Mouse (Mus musculus) neural tube, embryonic 14.5 days (tissue): ENCODE results near the gene Doc2g. TPM values are rescaled to one million over a fixed set of nuclear protein-coding genes. Genes with fewer than 3 reads are reported as not detected.

ENCODE experiments used
- ATAC-seq: fragments of 200-750 bp; cut with Nextera tagmentation; 2 replicates; pipeline ENCODE4 v1.8.0; 2017; ENCODE audit warnings: low read depth, mild to moderate bottlenecking, moderate TSS enrichment, moderate library complexity
- H3K27ac ChIP-seq: fragments of 300-500 bp; sonication (generic); 2 replicates; pipeline ENCODE4 v1.5.1; 2014; ENCODE audit warnings: low read depth, mild to moderate bottlenecking, control low read depth, low read length, moderate library complexity, mixed read lengths
- H3K27me3 ChIP-seq: fragments of 300-500 bp; sonication (generic); 2 replicates; pipeline ENCODE4 v1.6.1; 2014; ENCODE audit warnings: low read length; ENCODE audit not compliant: control insufficient read depth, insufficient read depth
- H3K36me3 ChIP-seq: fragments of 300-500 bp; sonication (generic); 2 replicates; pipeline ENCODE4 v1.6.1; 2014; ENCODE audit warnings: low read length, mixed read lengths; ENCODE audit not compliant: control insufficient read depth, insufficient read depth
- H3K4me1 ChIP-seq: fragments of 300-500 bp; sonication (generic); 2 replicates; pipeline ENCODE4 v1.6.1; 2014; ENCODE audit warnings: low read length; ENCODE audit not compliant: control insufficient read depth, insufficient read depth
- H3K4me2 ChIP-seq: fragments of 300-500 bp; sonication (generic); 2 replicates; pipeline ENCODE4 v1.6.1; 2014; ENCODE audit warnings: mild to moderate bottlenecking, low read depth, low read length, control low read depth
- H3K4me3 ChIP-seq: fragments of 300-500 bp; sonication (generic); 2 replicates; pipeline ENCODE4 v1.5.1; 2014; ENCODE audit warnings: low read depth, low read length, control low read depth, mixed read lengths
- H3K9ac ChIP-seq: fragments of 300-500 bp; sonication (generic); replicated peaks from 2 replicates; pipeline ENCODE4 v1.6.1; 2014; ENCODE audit warnings: low read depth, mild to moderate bottlenecking, control low read depth, low read length, mixed read lengths
- H3K9me3 ChIP-seq: fragments of 300-500 bp; sonication (generic); 2 replicates; pipeline ENCODE4 v1.6.1; 2016; ENCODE audit warnings: low read length; ENCODE audit not compliant: control insufficient read depth
- whole genome bisulfite sequencing: fragments of 180-500 bp; shearing (Covaris S2); extraction: QIAGEN DNeasy Blood & Tissue Kit; methylation state at CpG from one replicate; pipeline ENCODE4 v1.1.7; 2014; 5-methylcytosine and 5-hydroxymethylcytosine counted together
- polyA plus RNA-seq: library from polyadenylated mRNA; unstranded; fragments of >200 nt; fragmentation: Nextera tagmentation; extraction: Ambion mirVana; gene quantifications from 2 replicates; pipeline ENCODE4 v1.2.1, GENCODE M21; 2014

Gene Doc2g
- polyA plus RNA-seq, 1 experiment from 2014 or later = 6.5 TPM

DNA sequence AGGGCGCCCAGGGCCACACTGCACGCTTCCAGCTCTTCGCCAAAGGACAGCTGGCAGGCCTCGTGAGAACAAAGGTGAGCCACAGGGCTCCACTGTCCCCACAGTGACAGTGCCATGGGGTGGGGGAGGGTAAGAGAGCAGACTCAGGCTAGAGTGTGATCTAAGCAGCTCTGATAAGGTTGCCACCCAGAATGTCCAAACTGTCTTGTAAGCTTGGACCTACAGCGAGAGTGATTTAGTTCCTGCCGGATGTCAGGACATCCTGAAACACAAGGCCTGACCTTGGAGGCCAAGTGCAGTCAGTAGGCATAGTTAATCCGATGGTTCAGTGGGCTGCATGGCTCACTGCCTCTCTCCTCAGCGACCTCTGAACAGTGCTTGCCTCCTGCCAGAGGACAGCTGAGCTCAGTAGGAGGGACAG is 17.8 kb upstream of the Doc2g start:
- no peak overlapping the region for H3K4me2 ChIP-seq
- H3K4me1 ChIP-seq = 0 out of 2 replicates have a peak, but pooled peaks cover 3% of the 10 kb centered on the region
- no peaks in the 10 kb centered on the region for H3K36me3 ChIP-seq
- no peaks in the 10 kb centered on the region for H3K27me3 ChIP-seq
- H3K27ac ChIP-seq = no peak overlapping the region
- H3K4me3 ChIP-seq = no peak overlapping the region
- no peak overlapping the region for H3K9ac ChIP-seq
- 19% methylated on average over 8 of the region's 8 CpGs for WGBS
- ATAC-seq = 0 out of 2 replicates have a peak, but pooled peaks have one; percentile 38
- no peaks in the 10 kb centered on the region for H3K9me3 ChIP-seq

DNA sequence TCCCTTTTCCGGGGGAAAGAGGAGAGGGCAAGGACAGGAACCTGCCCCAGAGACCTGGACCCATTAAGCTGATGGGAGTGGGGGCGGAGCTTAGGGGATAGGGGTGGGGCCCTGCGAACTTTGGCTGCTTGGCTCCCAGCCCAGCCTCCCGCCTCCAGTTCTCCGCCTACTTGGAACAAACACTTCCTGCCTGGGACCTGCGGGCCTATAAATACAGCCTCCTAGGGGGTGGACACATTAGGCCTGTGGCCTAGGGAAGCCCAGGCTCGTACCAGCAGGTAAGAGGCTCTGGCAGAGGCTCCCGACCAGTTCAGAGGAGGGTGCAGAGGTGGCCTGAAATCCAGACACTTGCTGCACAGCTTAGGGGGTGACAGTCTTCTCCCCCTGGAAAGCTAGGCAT is 16.8 kb upstream of the Doc2g start, which contains the start of gene Acy3:
Gene Acy3 (plus strand): TSS at position 237 of the 400 bp plus-strand sequence.
- Histone ChIP-seq H3K4me1 (0 out of 2 replicates have a peak, but pooled peaks cover 3% of the 10 kb centered on the region), H3K9me3 (no peaks in the 10 kb centered on the region), H3K27me3 (no peaks in the 10 kb centered on the region), H3K36me3 (no peaks in the 10 kb centered on the region), H3K9ac (no peak within 1 kb of the TSS), H3K4me2 (no peak within 1 kb of the TSS), H3K27ac (no peak within 1 kb of the TSS), H3K4me3 (no peak within 1 kb of the TSS)
- no peak for ATAC-seq
- WGBS = 15% methylated on average over 8 of the region's 8 CpGs

DNA sequence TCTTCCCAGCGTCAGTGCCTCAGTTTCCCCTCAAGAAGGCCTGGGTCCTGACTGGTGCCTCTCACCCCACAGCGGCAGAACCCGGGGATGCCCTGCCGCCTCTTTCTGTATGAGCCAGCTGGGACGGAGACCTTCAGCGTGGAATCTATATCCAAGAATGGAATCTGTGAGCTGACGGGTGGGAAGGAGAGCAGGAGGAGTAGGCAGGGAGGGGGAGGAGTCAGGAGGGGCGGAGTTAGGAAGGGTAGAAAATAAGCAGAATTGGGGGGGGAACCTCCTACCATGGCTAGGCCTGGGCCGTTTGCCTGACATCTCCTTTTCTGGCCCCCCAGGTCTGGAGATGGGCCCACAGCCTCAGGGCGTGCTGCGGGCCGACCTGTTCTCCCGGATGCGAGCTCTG is 15.0 kb upstream of the Doc2g start:
- Histone ChIP-seq H3K9me3 (no peaks in the 10 kb centered on the region), H3K36me3 (no peaks in the 10 kb centered on the region), H3K4me2 (no peak overlapping the region), H3K27me3 (no peaks in the 10 kb centered on the region), H3K4me3 (no peak overlapping the region), H3K27ac (no peak overlapping the region), H3K4me1 (0 out of 2 replicates have a peak, but pooled peaks cover 3% of the 10 kb centered on the region), H3K9ac (no peak overlapping the region)
- 90% methylated on average over 14 of the region's 14 CpGs for WGBS
- no peak for ATAC-seq

DNA sequence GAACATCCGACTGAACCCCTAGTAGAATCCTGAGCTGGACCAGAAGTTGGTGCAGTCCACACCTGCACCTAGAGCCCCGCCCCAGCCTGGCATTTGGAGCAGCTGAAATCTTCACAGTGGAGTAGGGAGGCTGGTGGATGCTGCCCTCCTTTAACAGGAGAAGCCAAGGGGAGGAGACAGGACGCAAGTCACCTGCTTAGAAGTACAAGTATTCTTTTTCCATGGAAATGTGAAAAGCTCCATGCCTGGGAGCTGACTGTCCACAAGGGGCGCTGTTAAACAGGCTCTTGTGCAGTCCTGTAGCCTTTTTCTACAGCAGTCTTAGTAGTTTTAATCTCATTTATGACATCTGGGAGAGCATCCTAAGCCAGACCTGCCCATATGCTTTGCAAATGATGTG is 14.4 kb upstream of the Doc2g start:
- Histone ChIP-seq H3K4me3 (no peak overlapping the region), H3K4me1 (0 out of 2 replicates have a peak, but pooled peaks cover 3% of the 10 kb centered on the region), H3K9me3 (no peaks in the 10 kb centered on the region), H3K4me2 (no peak overlapping the region), H3K36me3 (no peaks in the 10 kb centered on the region), H3K9ac (no peak overlapping the region), H3K27ac (no peak overlapping the region), H3K27me3 (no peaks in the 10 kb centered on the region)
- ATAC-seq = no peak
- WGBS = 86% methylated on average over 4 of the region's 4 CpGs

DNA sequence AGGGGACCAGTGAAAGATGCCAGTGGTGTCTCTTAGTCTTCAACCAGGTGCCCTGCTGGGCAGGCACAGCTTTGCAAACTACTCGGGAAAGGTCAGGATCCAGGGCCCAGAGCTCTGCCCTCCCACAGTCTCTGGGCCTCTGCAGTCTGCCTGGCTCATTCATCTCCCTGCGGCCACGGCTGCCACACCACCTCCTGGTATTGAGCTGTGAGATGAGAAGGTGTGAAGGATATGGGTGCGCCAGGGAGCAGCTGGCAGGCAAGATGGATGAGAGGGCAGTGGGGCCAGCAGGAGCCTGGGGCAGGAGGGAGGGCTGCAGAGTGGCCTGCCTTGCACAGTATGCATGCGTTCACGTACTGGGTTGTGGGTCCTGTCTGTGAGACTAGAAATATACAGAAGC is 12.3 kb upstream of the Doc2g start:
- no peak overlapping the region for H3K9ac ChIP-seq

DNA sequence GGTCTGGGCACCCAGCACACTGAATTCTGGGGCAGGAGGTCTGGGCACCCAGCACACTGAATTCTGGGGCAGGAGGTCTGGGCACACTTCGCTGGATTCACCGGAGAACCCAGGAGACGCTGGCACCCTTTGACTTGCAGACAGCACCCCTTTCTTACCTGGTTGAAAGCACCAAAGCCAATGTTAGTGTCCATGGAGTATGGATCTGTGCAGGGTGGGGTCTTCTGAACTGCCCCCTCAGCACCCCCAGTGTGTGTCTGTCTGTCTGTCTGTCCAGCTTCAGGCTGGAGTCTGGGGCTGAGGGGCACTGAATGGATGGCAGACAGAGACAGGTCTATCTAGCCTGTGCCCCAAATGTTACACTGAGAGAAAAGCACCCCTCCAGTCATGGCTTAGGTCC is 11.6 kb upstream of the Doc2g start:
- 98% methylated on average over 3 of the region's 3 CpGs for WGBS
- Histone ChIP-seq H3K9ac (no peak overlapping the region), H3K4me2 (no peak overlapping the region), H3K4me3 (no peak overlapping the region), H3K27me3 (no peaks in the 10 kb centered on the region), H3K36me3 (no peaks in the 10 kb centered on the region), H3K9me3 (no peaks in the 10 kb centered on the region), H3K27ac (no peak overlapping the region), H3K4me1 (no peaks in the 10 kb centered on the region)
- ATAC-seq = no peak

More for the DNA sequence above, 12.3 kb upstream of the Doc2g start:
- Histone ChIP-seq H3K27me3 (no peaks in the 10 kb centered on the region), H3K4me2 (no peak overlapping the region), H3K4me1 (no peaks in the 10 kb centered on the region), H3K27ac (no peak overlapping the region), H3K36me3 (no peaks in the 10 kb centered on the region), H3K4me3 (no peak overlapping the region), H3K9me3 (no peaks in the 10 kb centered on the region)
- ATAC-seq = no peak
- 44% methylated on average over 6 of the region's 6 CpGs for WGBS

DNA sequence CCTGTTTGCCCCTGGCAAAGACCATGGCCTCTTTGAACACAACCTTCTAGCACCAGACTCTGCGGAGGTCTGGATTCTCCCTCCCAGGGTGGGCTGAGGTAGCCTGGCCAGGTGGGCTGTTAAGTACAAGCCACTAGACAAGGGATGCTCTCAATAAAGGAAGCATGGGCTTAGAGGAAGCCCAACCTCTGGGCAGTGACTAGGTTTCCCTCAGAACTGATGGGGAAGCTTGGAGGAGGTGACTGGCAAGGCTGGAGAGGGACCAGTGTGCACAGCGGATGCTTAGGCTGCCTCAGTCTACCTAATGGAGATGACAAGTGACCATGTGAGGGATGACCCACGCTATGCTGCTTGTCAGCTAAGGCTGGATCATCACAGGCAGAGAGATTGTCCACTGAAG is 11.1 kb upstream of the Doc2g start:
- no peak for ATAC-seq
- no peak overlapping the region for H3K9ac ChIP-seq
- no peak overlapping the region for H3K27ac ChIP-seq
- no peaks in the 10 kb centered on the region for H3K9me3 ChIP-seq
- H3K36me3 ChIP-seq = no peaks in the 10 kb centered on the region
- H3K27me3 ChIP-seq = no peaks in the 10 kb centered on the region
- 91% methylated on average over 3 of the region's 3 CpGs for WGBS
- H3K4me3 ChIP-seq = no peak overlapping the region
- no peak overlapping the region for H3K4me2 ChIP-seq
- H3K4me1 ChIP-seq = no peaks in the 10 kb centered on the region

DNA sequence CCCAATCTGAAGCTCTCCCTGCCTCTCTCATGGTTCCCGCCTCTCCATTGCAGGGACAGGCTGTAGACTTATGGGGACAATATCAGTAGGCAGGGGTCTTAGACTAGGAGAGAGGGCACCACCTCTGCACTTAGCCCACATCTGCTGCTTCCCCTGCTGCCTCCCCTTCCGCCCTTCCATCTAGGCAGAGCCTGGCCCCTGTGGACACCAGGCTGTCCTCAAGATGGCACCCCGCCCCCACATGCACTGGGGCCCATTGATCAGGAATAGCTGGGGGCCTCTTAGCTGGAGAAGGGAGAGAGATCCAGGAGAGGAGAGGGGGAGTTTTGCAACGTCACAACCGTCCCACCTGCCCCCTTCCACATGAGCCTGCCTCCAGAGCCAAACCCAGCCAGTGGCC is 10.7 kb upstream of the Doc2g start, which contains the start of gene Tbx10:
Gene Tbx10 (plus strand): TSS at position 337 of the 400 bp plus-strand sequence.
- no peaks in the 10 kb centered on the region for H3K9me3 ChIP-seq
- H3K36me3 ChIP-seq = no peaks in the 10 kb centered on the region
- 48% methylated on average over 5 of the region's 5 CpGs for WGBS
- no peak within 1 kb of the TSS for H3K27ac ChIP-seq
- no peaks in the 10 kb centered on the region for H3K27me3 ChIP-seq
- no peak for ATAC-seq
- H3K9ac ChIP-seq = no peak within 1 kb of the TSS
- no peaks in the 10 kb centered on the region for H3K4me1 ChIP-seq
- no peak within 1 kb of the TSS for H3K4me2 ChIP-seq
- H3K4me3 ChIP-seq = no peak within 1 kb of the TSS

DNA sequence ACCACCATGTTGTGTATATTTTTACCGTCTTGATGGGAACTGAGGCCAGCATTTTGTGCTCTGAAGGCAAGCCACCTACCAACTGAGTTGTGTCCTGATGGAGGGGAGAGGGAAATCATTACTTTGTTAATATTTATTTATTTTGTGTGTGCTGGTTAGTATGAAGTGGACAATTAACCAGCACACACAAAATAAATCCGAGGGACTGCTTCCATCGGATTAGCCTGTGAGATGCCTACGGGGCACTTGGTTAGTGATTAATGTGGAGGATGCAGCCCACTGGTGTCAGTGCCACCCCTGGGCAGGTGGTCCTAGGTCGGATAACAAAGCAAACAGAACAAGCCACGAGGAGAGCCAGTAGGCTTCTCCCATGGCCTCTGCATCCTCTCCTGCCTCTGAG is 8.2 kb upstream of the Doc2g start:
- Histone ChIP-seq H3K9me3 (no peaks in the 10 kb centered on the region), H3K4me1 (no peaks in the 10 kb centered on the region), H3K36me3 (no peaks in the 10 kb centered on the region), H3K9ac (no peak overlapping the region), H3K4me3 (no peak overlapping the region), H3K27me3 (no peaks in the 10 kb centered on the region), H3K27ac (no peak overlapping the region), H3K4me2 (no peak overlapping the region)
- no peak for ATAC-seq
- 77% methylated on average over 6 of the region's 6 CpGs for WGBS
